Mouse (Mus musculus) activated CD4-positive, CD25-positive, alpha-beta regulatory T cell, adult 4 months (primary cell): Measurements from ENCODE around the gene Exoc3. TPM values are rescaled to one million over a fixed set of nuclear protein-coding genes. Genes with fewer than 3 reads are reported as not detected.

Experiments used
- ATAC-seq: one replicate; pipeline ENCODE4 v1.8.0; 2017
- polyA plus RNA-seq, 2 experiments: library from polyadenylated mRNA; unstranded; fragments of 100-300 nt; shearing (Covaris generic); gene quantifications; one replicate each; pipeline ENCODE4 v1.2.1; 2017

Exoc3 gene
- 10 to 100 TPM; 77.3 to 85.7 TPM for polyA plus RNA-seq

- peak; percentile 97 for ATAC-seq
Observed at GRCm38 (mm10) chr13:74208317-74208985, at the start of gene Exoc3. Gene Exoc3 (minus strand): TSS chr13:74208732.

GRCm38 (mm10) chr13:74246494-74246893, 38.0 kb upstream of the Exoc3 start:
- ATAC-seq, result no peak

DNA sequence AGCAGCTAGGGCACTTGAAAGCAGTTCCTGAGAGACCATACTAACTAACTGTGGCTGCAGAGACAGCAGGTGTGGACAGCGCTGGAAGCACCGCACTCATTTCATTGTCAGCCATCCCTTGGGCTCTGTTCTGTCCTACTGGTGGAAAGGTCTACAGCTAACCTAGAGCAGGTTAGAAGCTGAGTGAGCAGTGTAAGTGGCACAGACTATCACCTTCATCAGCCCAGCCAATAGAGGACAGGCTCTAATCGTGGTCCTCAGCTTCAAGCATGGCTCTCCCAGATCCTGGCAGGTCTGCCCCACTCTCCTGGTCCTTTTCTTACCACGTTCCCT, 37.3 kb upstream of the Exoc3 start:
- no peak for ATAC-seq

- ATAC-seq, result no peak
Observed at GRCm38 (mm10) chr13:74245214-74245898, 36.8 kb upstream of the Exoc3 start.

DNA sequence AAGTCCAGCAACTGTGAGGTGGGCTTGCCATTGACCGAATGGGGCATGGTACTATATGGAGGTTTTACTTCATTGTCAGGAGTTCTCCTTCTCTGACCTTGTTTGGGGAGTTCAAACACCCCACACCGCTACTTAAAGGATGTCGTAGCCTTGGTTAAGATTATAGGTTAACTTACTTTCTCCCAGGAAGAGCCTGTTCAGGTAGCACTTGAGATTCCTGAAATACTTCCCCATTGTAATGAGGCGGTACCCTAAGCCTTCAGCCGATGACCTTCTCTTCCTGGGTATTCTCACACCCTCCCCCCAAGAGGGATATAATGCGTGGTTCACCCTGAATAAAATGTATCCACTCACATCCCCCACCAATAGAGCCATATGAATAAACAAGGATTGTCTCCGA, 29.0 kb upstream of the Exoc3 start:
- no peak for ATAC-seq

DNA sequence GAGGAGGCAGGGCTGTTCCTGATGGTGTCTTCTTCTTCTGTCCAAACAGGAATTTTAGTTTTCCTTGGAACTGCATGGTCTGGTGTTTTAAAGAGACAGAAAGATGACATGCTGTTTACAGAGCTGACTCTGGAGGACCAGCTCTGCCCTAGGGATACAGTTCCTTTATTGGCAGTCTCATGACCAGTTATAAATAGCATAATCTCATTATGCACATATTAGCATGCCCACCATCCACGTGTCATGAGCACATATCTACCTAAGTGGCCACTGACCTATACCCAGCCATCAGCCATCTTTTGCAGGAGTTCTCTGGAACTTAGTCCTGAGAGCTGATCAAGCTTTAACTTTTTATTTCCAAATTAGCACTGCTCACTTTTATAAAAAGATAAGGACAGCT, 12.1 kb upstream of the Exoc3 start:
- ATAC-seq, result no peak

- no peak for ATAC-seq
Observed at GRCm38 (mm10) chr13:74218441-74218840, 9.9 kb upstream of the Exoc3 start.

DNA sequence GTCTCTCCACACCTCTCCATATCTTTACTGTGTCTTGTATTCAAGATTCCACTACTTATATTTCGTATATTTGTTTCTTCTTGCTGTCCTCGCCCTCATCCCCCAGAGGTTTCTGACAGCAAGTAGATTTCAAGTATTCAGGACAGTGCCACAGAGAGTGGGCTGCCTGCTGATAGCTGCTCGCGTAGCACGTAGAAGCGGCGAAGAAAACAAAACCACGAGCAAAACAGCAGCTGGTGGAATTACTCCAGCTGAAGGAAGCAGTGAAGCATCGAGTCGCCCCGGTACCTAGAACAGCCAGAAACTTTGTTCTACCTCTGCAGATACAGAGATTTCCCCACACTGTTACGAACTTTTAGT, 434 bp upstream of the Exoc3 start:
- peak; percentile 25 for ATAC-seq

DNA sequence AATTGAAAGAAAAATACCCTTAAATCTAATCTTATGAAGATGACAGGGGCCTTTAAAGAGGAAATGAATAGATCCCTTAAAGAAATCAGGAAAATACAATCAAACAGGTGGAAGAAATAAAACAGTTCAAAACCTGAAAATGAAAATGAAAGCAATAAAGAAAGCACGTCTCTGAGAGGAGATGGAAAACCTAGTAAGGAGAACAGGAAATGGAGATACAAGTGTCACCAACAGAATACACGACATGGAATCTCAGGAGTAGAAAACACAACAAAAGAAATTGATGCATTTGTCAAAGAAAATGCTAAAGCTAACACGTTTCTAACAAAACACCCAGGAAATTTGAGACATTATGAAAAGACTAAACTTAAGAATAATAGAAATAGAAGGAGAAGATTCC, 12.1 kb downstream of the Exoc3 start:
- ATAC-seq, result peak; percentile 52

DNA sequence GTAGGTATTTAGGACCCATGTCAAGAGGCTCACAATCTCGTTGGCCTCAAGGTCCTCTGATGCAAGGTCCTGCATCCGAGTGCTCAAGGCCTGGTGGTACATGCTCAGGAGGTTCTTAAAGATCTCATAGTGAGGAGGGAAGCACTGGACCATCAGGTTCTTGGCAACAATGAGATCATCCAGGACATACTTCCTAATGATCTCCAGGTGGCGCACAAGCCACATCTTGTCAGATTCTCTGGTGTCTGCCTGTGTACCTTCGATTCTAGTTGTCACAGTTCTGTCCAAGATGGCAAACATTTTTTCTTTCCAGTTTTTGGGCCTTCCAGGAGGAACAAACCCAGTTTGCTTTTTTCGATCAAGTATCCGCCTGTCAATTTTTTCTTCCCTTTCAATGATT, 15.9 kb downstream of the Exoc3 start:
- peak; percentile 35 for ATAC-seq

- no peak for ATAC-seq
Observed at GRCm38 (mm10) chr13:74183011-74183695, 25.4 kb downstream of the Exoc3 start.

DNA sequence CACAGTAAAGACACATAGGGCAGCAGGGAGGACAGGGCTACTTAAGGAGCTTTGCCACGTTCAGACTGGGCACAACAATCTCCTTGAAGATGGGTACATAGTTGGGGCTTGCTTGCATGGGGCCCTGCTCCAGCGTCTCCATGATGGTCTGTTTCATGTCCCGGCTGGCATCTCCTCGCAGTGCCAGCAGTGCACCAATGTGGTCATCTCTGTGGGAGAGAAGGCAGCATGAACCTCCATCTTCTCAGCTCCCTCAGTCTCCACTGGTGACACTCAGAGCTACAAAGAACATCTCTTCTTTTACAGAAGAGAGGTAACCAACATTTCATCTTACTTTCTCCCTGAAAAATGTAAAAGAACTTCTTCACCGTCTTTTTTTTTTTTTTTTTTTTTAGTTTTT, 36.5 kb downstream of the Exoc3 start:
- ATAC-seq, result no peak

DNA sequence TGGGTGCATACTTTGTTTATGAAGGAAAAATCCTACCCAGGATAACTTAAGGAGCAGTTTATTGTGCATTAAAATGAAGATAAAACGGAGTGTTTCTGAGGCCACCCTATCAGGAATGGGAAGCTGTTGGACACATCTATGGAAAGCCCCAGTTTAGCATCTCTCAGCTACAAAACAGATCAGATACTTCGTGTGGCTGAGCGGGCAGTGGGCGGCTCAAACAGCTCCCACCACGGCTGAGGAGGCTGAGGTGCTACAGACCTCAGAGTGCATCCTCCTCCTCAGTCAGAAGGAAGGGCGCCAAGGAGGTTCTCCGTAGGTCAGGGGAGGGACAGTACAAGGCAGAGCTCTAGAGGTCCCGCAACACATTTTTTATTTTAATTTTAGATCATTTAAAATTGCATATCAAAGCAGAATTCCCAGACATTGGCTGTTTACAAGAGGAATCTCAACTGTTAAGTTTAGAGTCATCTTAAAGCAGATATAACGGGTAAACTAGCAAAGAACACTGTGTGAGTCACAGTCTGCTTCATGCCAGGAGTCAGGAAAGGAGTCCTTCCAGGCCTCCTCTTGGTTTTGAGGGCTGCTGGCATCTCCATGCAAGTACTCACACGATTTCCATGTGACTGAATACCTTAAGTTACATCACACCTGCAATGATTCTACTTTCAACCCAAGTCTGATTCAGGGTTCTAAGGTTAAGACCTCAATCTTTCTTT, 38.9 kb downstream of the Exoc3 start:
- ATAC-seq, result no peak

DNA sequence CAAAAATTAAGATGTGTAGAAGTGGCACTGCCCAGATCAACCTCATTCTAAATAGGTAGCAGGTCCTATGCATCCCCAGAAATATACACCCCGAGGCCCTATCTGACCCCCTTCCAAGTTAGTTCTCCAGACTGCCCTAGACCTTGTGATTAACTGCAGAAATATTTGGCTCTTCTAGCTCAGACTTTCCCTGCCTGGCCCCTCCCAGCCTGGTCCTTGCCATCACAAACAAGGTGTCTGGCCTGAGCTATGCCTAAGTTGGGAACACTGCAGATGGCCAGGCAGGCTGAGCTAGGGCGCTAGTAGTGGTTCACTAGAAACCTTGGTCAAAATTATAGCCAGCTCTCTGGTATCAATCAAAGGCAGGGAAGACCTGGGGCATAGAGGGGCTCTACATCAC, 41.0 kb downstream of the Exoc3 start:
- ATAC-seq, result no peak

- peak; percentile 37 for ATAC-seq
Observed at GRCm38 (mm10) chr13:74167057-74167413, 41.5 kb downstream of the Exoc3 start.

- ATAC-seq, result peak; percentile 83
Observed at GRCm38 (mm10) chr13:74166348-74167056, 42.0 kb downstream of the Exoc3 start.

GRCm38 (mm10) chr13:74147327-74147726, 61.2 kb downstream of the Exoc3 start:
- no peak for ATAC-seq

GRCm38 (mm10) chr13:74145983-74146622, 62.4 kb downstream of the Exoc3 start:
- ATAC-seq, result no peak

DNA sequence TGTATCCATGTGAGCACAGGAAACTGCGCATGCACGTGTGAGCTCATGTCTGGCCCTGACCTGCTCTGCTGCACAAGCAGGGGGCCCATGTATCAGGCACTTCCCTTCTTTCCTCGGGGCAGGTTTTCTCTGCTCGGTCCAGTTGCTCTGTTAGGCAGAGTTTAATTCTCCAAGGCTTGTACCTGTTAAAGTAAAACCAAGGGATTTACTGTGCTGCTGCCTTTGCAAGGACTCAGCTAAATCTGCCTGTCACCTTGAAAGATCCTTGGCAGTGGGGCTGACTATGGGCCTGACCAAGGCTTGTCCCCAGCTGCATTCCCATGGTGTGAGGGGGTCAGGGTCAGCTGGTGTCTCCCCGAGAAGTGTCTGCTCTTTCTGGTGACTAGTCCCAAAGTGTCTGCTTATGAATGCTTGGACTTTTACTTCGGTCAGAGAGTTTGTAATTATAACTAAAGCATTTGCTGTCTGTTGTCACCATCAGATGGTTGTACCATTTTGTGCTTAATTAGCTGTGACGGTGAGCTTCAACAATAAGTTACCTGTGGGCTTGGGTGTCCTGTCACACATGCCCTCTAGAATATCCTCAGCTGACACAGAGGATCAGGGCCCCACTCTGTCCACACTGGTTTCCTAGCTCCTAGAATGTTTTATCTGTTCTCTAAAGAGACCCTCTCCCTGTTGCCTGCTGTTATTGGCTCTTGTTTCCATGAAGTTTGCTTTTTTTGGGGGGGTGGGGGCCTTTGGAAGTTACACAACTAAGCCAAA, 64.2 kb downstream of the Exoc3 start:
- no peak for ATAC-seq

DNA sequence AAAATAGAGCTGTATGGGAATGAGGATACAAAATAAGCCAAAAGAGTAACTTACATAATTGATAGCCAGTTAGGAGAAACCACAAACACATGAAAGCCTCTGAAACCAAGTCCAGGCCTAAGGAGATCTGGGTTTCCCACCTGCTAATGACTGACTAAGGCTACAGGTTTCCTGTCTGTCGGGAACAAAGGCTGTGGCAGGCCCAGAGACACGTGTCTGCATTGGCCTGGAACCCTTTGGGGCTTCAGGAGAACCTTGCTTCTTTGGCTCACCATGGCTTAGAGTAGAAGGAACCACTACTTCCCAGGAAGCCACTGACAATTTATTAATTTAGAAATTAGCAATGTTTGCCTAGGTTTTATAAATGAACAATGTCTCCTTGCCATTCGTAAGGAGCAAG, 65.2 kb downstream of the Exoc3 start:
- no peak for ATAC-seq

GRCm38 (mm10) chr13:74140793-74141192, 67.7 kb downstream of the Exoc3 start:
- no peak for ATAC-seq
